Mouse (Mus musculus): ENCODE results near the gene BC005537. TPM values are rescaled to one million over a fixed set of nuclear protein-coding genes. Genes with fewer than 3 reads are reported as not detected.

BC005537 gene
- total and polyA plus RNA-seq, 2 experiments from 2014 or later = 14.0 to 43.9 TPM

DNA sequence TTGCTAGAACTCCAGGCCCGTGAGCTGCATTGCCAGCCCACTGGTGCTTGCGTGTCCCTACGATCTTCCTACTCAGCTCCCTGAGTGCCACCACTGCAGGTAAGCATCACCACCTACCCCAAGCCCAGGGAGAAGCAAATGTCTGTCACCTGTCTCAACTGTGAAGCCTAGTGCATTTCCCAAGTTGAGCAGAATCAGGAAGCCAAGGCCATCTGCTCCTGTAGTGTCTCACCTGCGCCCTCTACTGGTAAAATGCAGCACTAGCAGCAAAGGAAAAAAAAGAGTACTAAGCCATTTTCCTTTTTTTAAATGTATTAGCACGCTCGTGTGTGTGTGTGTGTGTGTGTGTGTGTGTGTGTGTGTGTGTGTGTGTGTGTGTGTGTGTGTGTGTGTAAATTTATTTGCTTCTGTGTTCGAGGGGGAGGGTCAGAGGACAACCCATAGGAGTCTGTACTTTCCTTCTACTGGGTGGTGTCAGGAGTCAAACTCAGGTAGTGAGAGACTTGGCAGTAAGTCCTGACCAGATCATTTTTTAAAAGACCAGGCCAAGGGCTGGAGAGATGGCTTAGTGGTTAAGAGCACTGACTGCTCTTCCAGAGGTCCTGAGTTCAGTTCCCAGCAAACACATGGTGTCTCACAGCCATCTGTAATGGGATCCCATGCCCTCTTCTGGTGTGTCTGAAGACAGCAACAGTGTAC, 25.2 kb upstream of the BC005537 start:
- DNase-seq (ENCODE audit: low spot score) (peak; percentile 81), ATAC-seq (ENCODE audit: insufficient read depth, low read depth) (peak; percentile 44; the same call in 1 of the 2 replicates)
- Histone ChIP-seq H3K27ac (ENCODE audit: low read depth) (no peak overlapping the region), H3K27me3 (ENCODE audit: control insufficient read depth, insufficient read depth, low read length) (no peaks in the 10 kb centered on the region), H3K4me2 (ENCODE audit: low read depth, low read length) (no peak overlapping the region), H3K36me3 (replicated peaks; ENCODE audit: control insufficient read depth, insufficient read depth, low read length) (no peaks in the 10 kb centered on the region), H3K9me3 (replicated peaks; ENCODE audit: control insufficient read depth, low read length) (no peaks in the 10 kb centered on the region), H3K4me3 (ENCODE audit: low read depth, low read length) (no peak overlapping the region), H3K4me1 (ENCODE audit: control insufficient read depth, insufficient read depth) (no peaks in the 10 kb centered on the region), H3K9ac (replicated peaks; ENCODE audit: low read depth, low read length) (no peak overlapping the region)
- WGBS = 40% methylated on average over 7 of the region's 7 CpGs
- peak; percentile 93 for TF ChIP-seq CTCF (IDR thresholded peaks at IDR 0.05; ENCODE audit: low read depth)
- no peak for TF ChIP-seq EP300 (IDR thresholded peaks at IDR 0.05; ENCODE audit: low read depth)

DNA sequence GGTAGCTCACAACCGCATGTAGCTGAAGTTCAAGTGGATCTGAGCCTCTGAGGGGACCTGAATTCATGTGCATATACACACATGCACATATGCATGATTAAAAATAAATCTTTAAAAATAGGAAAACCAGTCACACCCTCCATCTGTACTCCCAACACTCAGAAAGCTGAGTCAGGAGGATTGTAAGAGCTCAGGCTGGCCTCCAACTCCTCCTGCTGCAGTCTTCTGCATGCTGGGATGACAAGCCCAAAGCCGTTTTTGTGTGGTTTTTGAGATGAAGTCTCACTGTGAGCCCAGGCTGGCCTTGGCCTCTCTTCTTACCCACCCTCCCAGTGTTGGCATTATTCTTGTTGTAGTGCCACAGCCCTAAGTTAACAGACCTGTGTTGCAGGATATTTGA, 23.4 kb upstream of the BC005537 start:
- Histone ChIP-seq H3K27ac (ENCODE audit: low read depth) (no peak overlapping the region), H3K4me3 (ENCODE audit: low read depth, low read length) (no peak overlapping the region), H3K9ac (replicated peaks; ENCODE audit: low read depth, low read length) (no peak overlapping the region), H3K4me2 (ENCODE audit: low read depth, low read length) (no peak overlapping the region), H3K9me3 (replicated peaks; ENCODE audit: control insufficient read depth, low read length) (no peaks in the 10 kb centered on the region), H3K36me3 (replicated peaks; ENCODE audit: control insufficient read depth, insufficient read depth, low read length) (no peaks in the 10 kb centered on the region), H3K4me1 (ENCODE audit: control insufficient read depth, insufficient read depth) (no peaks in the 10 kb centered on the region), H3K27me3 (ENCODE audit: control insufficient read depth, insufficient read depth, low read length) (no peaks in the 10 kb centered on the region)
- ATAC-seq (ENCODE audit: insufficient read depth, low read depth) = no peak
- no peak for DNase-seq (ENCODE audit: low spot score)
- TF ChIP-seq CTCF (IDR thresholded peaks at IDR 0.05; ENCODE audit: low read depth) (no peak), EP300 (IDR thresholded peaks at IDR 0.05; ENCODE audit: low read depth) (no peak)
- 68% methylated on average over 2 of the region's 2 CpGs for WGBS

DNA sequence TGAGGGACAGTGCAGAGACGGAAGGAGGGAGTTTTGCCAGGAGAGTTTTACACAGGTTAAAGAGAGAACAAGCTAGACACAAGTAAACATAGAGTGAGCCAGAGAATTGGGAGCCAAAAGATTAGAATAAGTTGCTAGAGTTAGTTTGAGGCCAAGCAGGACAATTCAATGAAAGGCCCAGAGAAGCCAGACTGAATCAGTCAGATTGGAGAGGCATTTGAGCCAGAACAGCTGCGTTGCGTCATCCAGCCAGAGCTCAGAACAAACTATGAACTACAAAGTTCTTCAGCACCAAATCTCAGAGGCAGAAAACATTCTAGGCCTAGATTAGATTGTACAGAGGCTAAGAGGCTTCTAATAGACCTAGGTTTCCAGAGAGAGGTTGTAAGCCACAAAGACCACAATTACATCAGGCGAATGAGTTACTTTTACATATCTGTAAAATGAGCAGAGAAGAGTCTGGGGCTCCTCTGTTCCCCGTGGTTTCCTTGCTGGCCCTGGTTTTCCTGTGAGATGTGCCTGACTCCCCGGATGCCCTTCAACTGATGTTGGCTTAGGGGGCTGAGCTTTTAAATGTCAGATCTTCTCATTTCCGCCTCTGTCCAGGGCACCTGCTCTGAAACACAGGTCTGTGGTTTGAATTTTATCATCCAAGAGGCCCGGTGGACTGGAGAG, 22.6 kb upstream of the BC005537 start:
- Histone ChIP-seq H3K9ac (replicated peaks; ENCODE audit: low read depth, low read length) (no peak overlapping the region), H3K4me3 (ENCODE audit: low read depth, low read length) (no peak overlapping the region), H3K4me2 (ENCODE audit: low read depth, low read length) (no peak overlapping the region), H3K4me1 (ENCODE audit: control insufficient read depth, insufficient read depth) (no peaks in the 10 kb centered on the region), H3K27me3 (ENCODE audit: control insufficient read depth, insufficient read depth, low read length) (no peaks in the 10 kb centered on the region), H3K27ac (ENCODE audit: low read depth) (no peak overlapping the region), H3K9me3 (replicated peaks; ENCODE audit: control insufficient read depth, low read length) (no peaks in the 10 kb centered on the region), H3K36me3 (replicated peaks; ENCODE audit: control insufficient read depth, insufficient read depth, low read length) (no peaks in the 10 kb centered on the region)
- ATAC-seq (ENCODE audit: insufficient read depth, low read depth) = no peak
- TF ChIP-seq EP300 (IDR thresholded peaks at IDR 0.05; ENCODE audit: low read depth) (no peak), CTCF (IDR thresholded peaks at IDR 0.05; ENCODE audit: low read depth) (no peak)
- WGBS = 59% methylated on average over 8 of the region's 8 CpGs
- no peak for DNase-seq (ENCODE audit: low spot score)

DNA sequence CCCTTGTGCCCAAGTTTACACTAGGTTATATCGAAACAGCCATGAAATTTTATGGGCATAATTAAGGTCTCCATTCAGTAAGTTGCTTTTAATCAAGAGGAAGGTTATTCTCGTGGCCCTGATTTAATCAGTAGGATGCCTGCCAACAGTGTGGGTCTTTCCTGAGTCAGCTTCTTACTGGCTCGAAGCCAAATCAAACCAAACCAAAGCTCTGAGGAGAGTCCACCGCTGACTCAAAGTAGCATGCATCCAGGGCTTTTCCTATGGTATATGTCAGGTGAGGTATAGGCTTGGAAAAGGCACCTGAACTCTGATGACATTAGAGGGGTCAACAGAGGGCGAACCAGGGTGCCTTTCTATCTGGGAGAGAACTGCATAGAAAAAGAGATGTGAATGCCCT, 19.5 kb upstream of the BC005537 start:
- WGBS = 45% methylated on average over 5 of the region's 5 CpGs
- no peaks in the 10 kb centered on the region for H3K9me3 ChIP-seq (replicated peaks; ENCODE audit: control insufficient read depth, low read length)
- TF ChIP-seq CTCF (IDR thresholded peaks at IDR 0.05; ENCODE audit: low read depth) = no peak
- no peak for TF ChIP-seq EP300 (IDR thresholded peaks at IDR 0.05; ENCODE audit: low read depth)
- DNase-seq (ENCODE audit: low spot score) (no peak), ATAC-seq (ENCODE audit: insufficient read depth, low read depth) (no peak)
- no peak overlapping the region for H3K4me3 ChIP-seq (ENCODE audit: low read depth, low read length)
- no peak overlapping the region for H3K9ac ChIP-seq (replicated peaks; ENCODE audit: low read depth, low read length)
- H3K4me2 ChIP-seq (ENCODE audit: low read depth, low read length) = no peak overlapping the region
- no peaks in the 10 kb centered on the region for H3K27me3 ChIP-seq (ENCODE audit: control insufficient read depth, insufficient read depth, low read length)
- H3K4me1 ChIP-seq (ENCODE audit: control insufficient read depth, insufficient read depth) = no peaks in the 10 kb centered on the region
- H3K36me3 ChIP-seq (replicated peaks; ENCODE audit: control insufficient read depth, insufficient read depth, low read length) = no peaks in the 10 kb centered on the region
- H3K27ac ChIP-seq (ENCODE audit: low read depth) = no peak overlapping the region

DNA sequence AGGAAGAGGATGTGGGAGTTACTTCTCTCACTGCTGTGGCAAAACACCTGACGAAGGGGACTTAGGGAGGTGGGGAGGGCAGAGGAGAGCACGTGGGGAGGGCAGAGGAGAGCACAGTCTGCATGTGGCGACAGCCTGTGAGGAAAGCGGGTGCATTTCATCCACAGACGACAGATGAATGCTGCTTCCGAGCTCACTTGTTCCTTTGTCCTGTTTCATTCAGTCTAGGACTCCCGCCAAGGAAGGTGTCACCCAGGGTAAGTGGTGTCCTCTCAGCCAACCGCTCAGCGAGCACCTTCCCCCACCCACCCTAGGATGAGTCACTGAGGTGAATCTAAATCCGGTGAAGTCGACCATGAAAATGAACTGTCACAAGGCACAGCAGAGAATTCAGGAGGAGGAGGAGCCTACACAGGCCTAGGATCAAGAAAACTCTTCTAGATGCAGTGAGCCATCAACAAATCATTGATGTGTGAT, 15.4 kb upstream of the BC005537 start:
- no peaks in the 10 kb centered on the region for H3K9me3 ChIP-seq (replicated peaks; ENCODE audit: control insufficient read depth, low read length)
- no peak overlapping the region for H3K4me3 ChIP-seq (ENCODE audit: low read depth, low read length)
- H3K27ac ChIP-seq (ENCODE audit: low read depth) = no peak overlapping the region
- 35% methylated on average over 11 of the region's 11 CpGs for WGBS
- DNase-seq (ENCODE audit: low spot score) (no peak), ATAC-seq (ENCODE audit: insufficient read depth, low read depth) (peak; percentile 78)
- H3K9ac ChIP-seq (replicated peaks; ENCODE audit: low read depth, low read length) = no peak overlapping the region
- TF ChIP-seq EP300 (IDR thresholded peaks at IDR 0.05; ENCODE audit: low read depth) (no peak), CTCF (IDR thresholded peaks at IDR 0.05; ENCODE audit: low read depth) (no peak)
- H3K4me2 ChIP-seq (ENCODE audit: low read depth, low read length) = no peak overlapping the region
- no peaks in the 10 kb centered on the region for H3K36me3 ChIP-seq (replicated peaks; ENCODE audit: control insufficient read depth, insufficient read depth, low read length)
- no peaks in the 10 kb centered on the region for H3K4me1 ChIP-seq (ENCODE audit: control insufficient read depth, insufficient read depth)
- no peaks in the 10 kb centered on the region for H3K27me3 ChIP-seq (ENCODE audit: control insufficient read depth, insufficient read depth, low read length)

Data from heart, postnatal 0 days (tissue).